Mouse (Mus musculus): ENCODE measurements around the gene Gm26741.

DNA sequence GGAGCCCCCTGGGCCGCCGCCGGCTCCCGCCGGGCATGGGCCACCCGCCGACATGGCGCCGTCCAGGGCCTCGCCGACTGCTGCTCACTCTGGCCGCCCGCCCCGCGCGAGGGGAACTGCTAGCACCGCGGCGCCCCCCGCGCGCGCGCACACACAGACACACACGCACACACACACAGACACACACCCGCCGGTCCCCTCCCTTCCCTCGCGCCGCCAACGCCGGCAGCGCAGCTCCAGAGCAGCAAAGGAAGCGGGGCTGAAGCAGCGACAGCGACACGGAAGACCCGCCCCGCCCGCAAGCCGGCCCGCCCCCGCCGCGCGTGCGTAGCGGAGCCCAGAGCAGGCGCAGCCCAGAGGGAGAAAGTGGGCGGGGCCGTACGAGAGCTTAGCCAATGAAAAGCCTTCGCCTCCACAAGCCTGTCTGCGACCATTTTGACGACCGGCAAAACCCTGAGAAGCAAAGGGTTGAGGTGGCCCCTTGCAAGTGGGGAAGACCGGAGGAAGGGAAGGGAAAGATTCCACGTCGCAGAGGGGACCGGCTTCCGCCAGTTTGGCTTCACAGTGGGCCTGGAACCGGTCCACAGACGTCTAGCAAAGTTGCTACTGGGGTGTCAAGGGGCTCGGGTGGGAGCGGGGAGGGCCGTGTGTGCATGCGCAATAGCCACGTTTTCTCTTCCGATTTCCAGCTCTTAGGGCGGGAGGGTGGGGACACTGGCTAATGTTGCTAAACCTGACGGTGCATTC is 23.5 kb downstream of the Gm26741 start, which contains the start of gene Gopc:
- no peak for TF ChIP-seq CTCF (conservative IDR thresholded peaks at IDR 0.05; ENCODE audit: low read length)
- TF ChIP-seq POU5F1 (IDR thresholded peaks at IDR 0.05; ENCODE audit: borderline replicate concordance, low read length), result no peak
- TF ChIP-seq NANOG (IDR thresholded peaks at IDR 0.05; ENCODE audit: borderline replicate concordance, low read length), result no peak

Data from E14TG2a.4 (cell line).